Mouse (Mus musculus) ES-E14 (cell line): ENCODE measurements around the gene Diras1.

Experiments used
- HCFC1 ChIP-seq: IDR thresholded peaks from 2 replicates; pipeline ENCODE4 v1.6.1; 2012; ENCODE audit warnings: low read length, inconsistent platforms, borderline replicate concordance; ENCODE audit not compliant: insufficient read depth
- MAFK ChIP-seq: IDR thresholded peaks from 2 replicates; pipeline ENCODE4 v1.6.1; 2014; ENCODE audit warnings: mild to moderate bottlenecking, low read depth, low read length, inconsistent platforms; ENCODE audit not compliant: insufficient read depth

DNA sequence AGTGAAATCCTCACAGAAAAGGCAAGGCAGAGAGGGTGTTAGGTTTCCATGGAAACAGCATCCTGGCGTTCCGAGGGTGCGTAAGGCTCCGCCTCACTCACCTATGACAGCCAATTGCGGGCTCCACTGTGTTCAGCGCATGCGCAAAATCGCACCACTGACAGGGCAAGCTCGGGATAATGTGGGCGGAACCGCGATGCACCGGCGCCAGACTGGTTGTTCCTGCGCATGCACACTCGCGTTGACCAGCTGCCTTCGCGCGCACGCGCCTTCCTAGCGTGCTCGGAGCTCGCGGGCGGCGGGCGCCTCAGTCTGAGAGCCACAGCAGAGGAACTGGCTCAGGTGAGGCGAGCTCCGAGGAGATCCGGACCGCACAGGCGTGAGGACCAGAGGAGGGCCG, 44.4 kb upstream of the Diras1 start, which contains the start of gene Thop1:
- TF ChIP-seq MAFK (no peak), HCFC1 (0 out of 2 replicates have a peak, but pooled peaks have one; percentile 48)
